Mouse (Mus musculus) stomach, postnatal 0 days (tissue): ENCODE measurements around the gene Kcnk12.

Source experiments
- CTCF ChIP-seq: IDR thresholded peaks from 2 replicates; pipeline ENCODE4 v1.5.1; 2016; ENCODE audit warnings: antibody characterized with exemption, low read depth, mild to moderate bottlenecking, moderate library complexity
- EP300 ChIP-seq: optimal IDR thresholded peaks from 2 replicates; pipeline ENCODE3; 2016; ENCODE audit warnings: antibody characterized with exemption

DNA sequence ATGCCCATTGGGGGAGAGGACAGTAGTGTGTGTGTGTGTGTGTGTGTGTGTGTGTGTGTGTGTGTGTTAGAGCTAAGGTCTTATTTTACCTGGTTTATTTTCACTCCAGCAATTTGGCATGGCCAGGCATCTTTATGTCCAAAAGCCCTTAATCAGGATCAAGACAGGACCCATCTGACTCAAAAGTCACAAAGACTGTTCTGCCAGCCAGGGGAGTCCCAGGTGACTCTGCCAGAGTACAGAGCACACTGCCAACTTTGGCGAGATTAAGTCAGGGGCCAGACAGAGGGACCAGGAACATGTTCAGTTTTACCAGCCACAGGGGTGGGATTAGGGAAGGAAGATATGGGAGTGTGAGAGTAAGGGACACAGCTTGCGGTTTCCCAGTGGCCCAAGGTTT lies 12.9 kb downstream of the Kcnk12 start:
- TF ChIP-seq CTCF (no peak), EP300 (no peak)
